Mouse (Mus musculus): ENCODE data around the gene Cdr2l. TPM values are rescaled to one million over a fixed set of nuclear protein-coding genes. Genes with fewer than 3 reads are reported as not detected.

Cdr2l gene
- total and polyA plus RNA-seq, 3 experiments, result not detected

DNA sequence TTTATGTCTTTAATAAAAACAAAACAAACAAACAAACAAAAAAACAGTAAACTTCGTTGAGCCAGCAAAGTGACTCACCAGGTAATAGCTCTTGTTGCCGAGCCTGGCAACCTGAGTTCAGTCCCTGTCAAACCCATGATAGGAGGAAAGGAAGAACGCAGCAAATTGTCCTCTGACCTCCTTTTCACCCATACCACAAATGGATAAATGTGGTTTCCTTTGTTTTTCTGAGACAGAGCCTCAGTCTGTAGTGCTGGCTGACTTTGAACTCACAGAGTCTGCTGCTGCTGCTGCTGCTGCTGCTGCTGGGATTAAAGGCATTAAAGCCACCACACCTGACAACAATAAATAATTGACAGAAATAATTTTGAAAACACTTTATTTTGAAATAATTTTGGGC is 41.4 kb downstream of the Cdr2l start:
- Histone ChIP-seq H3K9ac (ENCODE audit: insufficient read depth, low read depth) (no peak overlapping the region), H3K27me3 (replicated peaks) (no peaks in the 10 kb centered on the region), H3K4me1 (ENCODE audit: control insufficient read depth in 1 of 2, insufficient read depth in 2 of 2) (peaks cover 5 to 36% of the 10 kb centered on the region in 2 experiments), H3K27ac (ENCODE audit: insufficient read depth, low read depth) (no peak overlapping the region), H3K4me2 (ENCODE audit: insufficient read depth, low read depth, poor library complexity, severe bottlenecking) (no peak overlapping the region), H3K4me3 (replicated peaks in 1 of 3; ENCODE audit: low read depth in 2 of 3, low read length in 2 of 3, poor library complexity in 1 of 3) (no peak overlapping the region), H3K79me2 (replicated peaks; ENCODE audit: control insufficient read depth, extremely low read depth, insufficient read depth, poor library complexity, severe bottlenecking) (peaks cover 16% of the 10 kb centered on the region), H3K9me3 (replicated peaks; ENCODE audit: low read length) (no peaks in the 10 kb centered on the region), H3K36me3 (replicated peaks in 1 of 2; ENCODE audit: control insufficient read depth in 1 of 2, insufficient read depth in 1 of 2, low read length in 1 of 2) (peaks cover 3 to 54% of the 10 kb centered on the region in 2 experiments)
- no peak for TF ChIP-seq NELFE (IDR thresholded peaks at IDR 0.05; ENCODE audit: low read depth, low read length)
- no peak for TF ChIP-seq USF1 (IDR thresholded peaks at IDR 0.05; ENCODE audit: low read depth, low read length)
- TF ChIP-seq USF2 (conservative IDR thresholded peaks at IDR 0.05; ENCODE audit: low read depth, low read length), result no peak
- no peak for TF ChIP-seq MAZ (IDR thresholded peaks at IDR 0.05; ENCODE audit: low read depth, low read length)
- TF ChIP-seq RAD21 (IDR thresholded peaks at IDR 0.05; ENCODE audit: low read depth, low read length), result no peak
- TF ChIP-seq IRF4 (IDR thresholded peaks at IDR 0.05; ENCODE audit: low read depth, low read length), result no peak
- dilution Hi-C loops (cut with MboI; ENCODE audit: extremely low pct_ligation_motif_present, extremely low pct_unique_long_range_greater_than_20kb, low sequenced_read_pairs), result no loop called here
- in situ Hi-C loops (cut with MboI; ENCODE audit: low pct_ligation_motif_present, low pct_unique_long_range_greater_than_20kb, low sequenced_read_pairs), result no loop called here
- no peak for DNase-seq (ENCODE audit: extremely low read depth)

DNA sequence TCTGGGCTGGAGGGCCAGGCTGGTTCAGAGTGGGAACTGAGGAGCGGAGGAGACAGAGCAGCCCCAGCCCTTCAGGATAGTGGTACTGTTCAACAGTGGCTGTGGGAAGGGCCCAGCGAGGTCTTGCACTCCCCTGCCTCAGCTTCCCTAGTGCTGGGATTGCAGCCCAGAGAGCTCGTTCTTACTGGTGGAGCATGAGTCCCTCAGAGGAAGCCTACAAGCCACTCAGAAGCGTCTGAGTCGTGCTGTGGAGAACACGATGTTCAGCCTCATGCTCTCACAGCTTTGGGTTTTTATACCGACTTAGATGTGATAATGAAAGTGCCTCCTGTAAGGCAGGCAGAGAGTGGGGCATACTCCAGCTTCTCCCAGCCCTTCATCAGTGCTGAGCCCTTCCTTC is 43.0 kb downstream of the Cdr2l start:
- H3K4me2 ChIP-seq (ENCODE audit: insufficient read depth, low read depth, poor library complexity, severe bottlenecking), result no peak overlapping the region
- dilution Hi-C loops (cut with MboI; ENCODE audit: extremely low pct_ligation_motif_present, extremely low pct_unique_long_range_greater_than_20kb, low sequenced_read_pairs) (no loop called here), in situ Hi-C loops (cut with MboI; ENCODE audit: low pct_ligation_motif_present, low pct_unique_long_range_greater_than_20kb, low sequenced_read_pairs) (no loop called here)
- no peaks in the 10 kb centered on the region for H3K27me3 ChIP-seq (replicated peaks)
- TF ChIP-seq BHLHE40 (IDR thresholded peaks at IDR 0.05; ENCODE audit: low read depth, low read length), result no peak
- no peak for TF ChIP-seq CHD1 (IDR thresholded peaks at IDR 0.05; ENCODE audit: low read depth, low read length)
- TF ChIP-seq ZNF384 (IDR thresholded peaks at IDR 0.05; ENCODE audit: low read depth, low read length), result no peak
- TF ChIP-seq MAX (IDR thresholded peaks at IDR 0.05; ENCODE audit: low read length), result no peak
- no peak for TF ChIP-seq KAT2A (IDR thresholded peaks at IDR 0.05; ENCODE audit: insufficient replicate concordance, low read length)
- no peak for TF ChIP-seq MYC (IDR thresholded peaks at IDR 0.05; ENCODE audit: low read depth, low read length)
- TF ChIP-seq GABPA (IDR thresholded peaks at IDR 0.05; ENCODE audit: insufficient replicate concordance, low read depth, low read length), result no peak
- TF ChIP-seq JUND (conservative IDR thresholded peaks at IDR 0.05; ENCODE audit: low read depth, low read length), result no peak
- TF ChIP-seq SIN3A (IDR thresholded peaks at IDR 0.05; ENCODE audit: low read length), result no peak
- TF ChIP-seq NRF1 (IDR thresholded peaks at IDR 0.05; ENCODE audit: low read depth, low read length), result no peak
- no peak for TF ChIP-seq JUN (IDR thresholded peaks at IDR 0.05; ENCODE audit: insufficient read depth, low read depth, low read length)
- TF ChIP-seq PAX5 (IDR thresholded peaks at IDR 0.05; ENCODE audit: low read length), result no peak
- no peak for TF ChIP-seq ELF1 (IDR thresholded peaks at IDR 0.05; ENCODE audit: low read depth, low read length)
- no peak for TF ChIP-seq TCF12 (IDR thresholded peaks at IDR 0.05; ENCODE audit: low read depth, low read length)
- no peak for TF ChIP-seq MAZ (IDR thresholded peaks at IDR 0.05; ENCODE audit: low read depth, low read length)
- TF ChIP-seq HCFC1 (IDR thresholded peaks at IDR 0.05; ENCODE audit: low read depth, low read length), result no peak
- TF ChIP-seq E2F4 (IDR thresholded peaks at IDR 0.05; ENCODE audit: insufficient replicate concordance, low read depth, low read length), result no peak
- no peak for TF ChIP-seq USF2 (conservative IDR thresholded peaks at IDR 0.05; ENCODE audit: low read depth, low read length)
- H3K27ac ChIP-seq (ENCODE audit: insufficient read depth, low read depth), result no peak overlapping the region
- H3K9ac ChIP-seq (ENCODE audit: insufficient read depth, low read depth), result no peak overlapping the region
- H3K9me3 ChIP-seq (replicated peaks; ENCODE audit: low read length), result no peaks in the 10 kb centered on the region
- peaks cover 5 to 28% of the 10 kb centered on the region in 2 experiments for H3K4me1 ChIP-seq (ENCODE audit: control insufficient read depth in 1 of 2, insufficient read depth in 2 of 2)
- peaks cover 14 to 67% of the 10 kb centered on the region in 2 experiments for H3K36me3 ChIP-seq (replicated peaks in 1 of 2; ENCODE audit: control insufficient read depth in 1 of 2, insufficient read depth in 1 of 2, low read length in 1 of 2)
- DNase-seq (ENCODE audit: extremely low read depth), result no peak
- H3K4me3 ChIP-seq (replicated peaks in 1 of 3; ENCODE audit: low read depth in 2 of 3, low read length in 2 of 3, poor library complexity in 1 of 3), result no peak overlapping the region
- H3K79me2 ChIP-seq (replicated peaks; ENCODE audit: control insufficient read depth, extremely low read depth, insufficient read depth, poor library complexity, severe bottlenecking), result no peaks in the 10 kb centered on the region
